Mouse (Mus musculus): Measurements from ENCODE around the gene Skap2.

Gene Skap2

GRCm38 (mm10) chr6:51844106-51844505 lies 168.2 kb downstream of the Skap2 start:
- DNase-seq (ENCODE audit: low read depth, low spot score), result no peak

GRCm38 (mm10) chr6:51843081-51843480 lies 169.3 kb downstream of the Skap2 start:
- no peak for DNase-seq (ENCODE audit: low read depth, low spot score)

DNA sequence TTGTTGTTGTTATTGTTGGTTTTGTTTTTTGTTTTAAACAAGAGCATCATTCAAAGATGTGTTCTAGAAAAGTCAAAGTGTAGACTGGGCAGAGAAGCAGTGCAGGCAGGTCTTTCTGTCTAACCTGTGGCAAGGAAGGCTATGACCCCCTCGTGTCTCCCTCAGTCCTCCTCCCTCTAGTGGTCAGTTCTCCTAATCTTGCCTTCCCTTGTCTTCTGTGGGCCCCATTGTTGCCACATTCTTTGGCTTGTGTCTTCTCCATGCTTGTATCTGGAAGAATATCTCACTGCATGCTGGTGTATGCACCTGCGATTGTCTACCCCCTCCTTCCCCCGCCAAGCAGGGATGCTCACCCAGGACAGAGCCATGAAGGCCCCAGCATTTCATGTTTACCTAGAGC lies 174.2 kb downstream of the Skap2 start:
- no peak for DNase-seq (ENCODE audit: low read depth, low spot score)

- DNase-seq (ENCODE audit: low read depth, low spot score), result no peak
These were observed 179.0 kb downstream of the Skap2 start for GRCm38 (mm10) chr6:51833362-51833761.

- DNase-seq (ENCODE audit: low read depth, low spot score), result no peak
These were observed 186.7 kb downstream of the Skap2 start for GRCm38 (mm10) chr6:51825621-51826021.

- DNase-seq (ENCODE audit: low read depth, low spot score), result no peak
These were observed 188.1 kb downstream of the Skap2 start for GRCm38 (mm10) chr6:51824136-51824830.

GRCm38 (mm10) chr6:51822049-51822448 lies 190.3 kb downstream of the Skap2 start:
- DNase-seq (ENCODE audit: low read depth, low spot score), result no peak

GRCm38 (mm10) chr6:51820853-51821252 lies 191.5 kb downstream of the Skap2 start:
- DNase-seq (ENCODE audit: low read depth, low spot score), result no peak

GRCm38 (mm10) chr6:51816892-51817621 lies 195.3 kb downstream of the Skap2 start:
- DNase-seq (ENCODE audit: low read depth, low spot score), result no peak

DNA sequence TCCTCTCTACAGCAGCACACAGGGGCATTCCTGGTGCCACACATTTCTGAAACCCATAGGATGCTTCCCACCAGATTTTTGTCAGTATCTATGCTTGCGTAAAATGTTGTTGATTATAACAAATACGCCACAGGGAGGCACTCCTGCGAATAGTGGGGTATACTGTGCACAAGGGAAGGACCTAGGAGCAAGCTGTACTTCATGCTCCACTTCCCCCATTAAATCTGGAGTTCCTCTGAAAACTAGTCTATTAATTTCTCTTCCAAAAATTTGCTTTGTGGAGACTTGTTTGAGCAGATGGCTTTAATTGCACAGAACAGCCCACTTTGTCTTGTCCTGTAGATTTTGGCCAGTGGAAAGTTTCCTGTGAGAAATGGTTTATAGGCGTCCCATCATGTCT lies 201.4 kb downstream of the Skap2 start:
- no peak for DNase-seq (ENCODE audit: low read depth, low spot score)

DNA sequence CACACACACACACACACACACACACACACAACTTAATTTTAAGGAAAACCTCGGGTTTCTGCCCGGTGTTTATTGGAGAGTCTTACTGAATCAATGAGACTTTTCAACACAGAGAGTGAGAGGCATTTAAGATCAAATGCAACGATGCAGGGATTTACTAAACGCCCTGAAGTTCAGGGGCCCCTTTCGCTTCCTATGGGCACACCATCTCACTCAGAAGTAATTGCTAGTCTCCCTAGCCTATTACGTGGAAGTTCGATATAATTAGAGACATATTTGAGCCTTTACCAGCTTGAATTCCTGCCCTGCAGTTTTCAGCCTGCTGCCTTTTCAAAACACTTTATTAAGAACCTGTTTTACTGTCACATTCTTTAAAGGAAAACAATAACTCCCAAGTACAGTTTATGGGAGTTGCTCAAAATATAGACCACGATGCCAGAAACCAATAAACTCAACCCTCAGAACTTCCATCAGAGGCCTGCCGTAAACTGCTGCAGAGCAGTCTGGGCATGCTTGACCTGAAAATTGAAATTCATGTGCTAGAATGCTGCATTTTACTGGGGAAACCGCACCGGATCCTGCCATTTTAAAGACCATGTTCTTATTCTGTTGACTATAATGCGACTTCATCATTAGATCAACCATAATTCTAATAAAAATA lies 203.1 kb downstream of the Skap2 start:
- DNase-seq (ENCODE audit: low read depth, low spot score), result no peak

DNA sequence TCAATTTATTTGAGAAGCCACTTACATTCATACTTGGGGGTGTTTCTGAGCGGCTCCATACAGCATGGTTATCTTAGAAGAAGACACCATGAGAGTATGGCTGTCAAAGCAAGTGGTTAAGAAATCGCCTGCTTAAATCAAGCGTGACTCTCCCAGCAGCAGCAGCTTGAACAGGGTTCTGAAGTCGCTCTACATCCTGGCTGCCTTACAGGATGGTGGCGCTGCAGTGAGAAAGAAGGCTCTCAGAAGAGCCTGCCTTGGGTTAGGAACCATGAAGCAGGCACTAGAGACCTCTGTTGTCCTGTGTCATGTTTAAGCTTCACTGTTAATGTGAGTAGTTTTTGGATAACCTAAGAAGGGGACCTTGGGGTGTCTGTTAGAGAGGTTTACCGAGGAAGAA lies 204.3 kb downstream of the Skap2 start:
- DNase-seq (ENCODE audit: low read depth, low spot score), result no peak

Measured in c-Kit-negative CD71-positive TER-119-positive erythroid progenitor cells, embryonic 14.5 days (primary cell).